9 mouse cellular contexts compared by ENCODE assay signal in the genomic region with DNA sequence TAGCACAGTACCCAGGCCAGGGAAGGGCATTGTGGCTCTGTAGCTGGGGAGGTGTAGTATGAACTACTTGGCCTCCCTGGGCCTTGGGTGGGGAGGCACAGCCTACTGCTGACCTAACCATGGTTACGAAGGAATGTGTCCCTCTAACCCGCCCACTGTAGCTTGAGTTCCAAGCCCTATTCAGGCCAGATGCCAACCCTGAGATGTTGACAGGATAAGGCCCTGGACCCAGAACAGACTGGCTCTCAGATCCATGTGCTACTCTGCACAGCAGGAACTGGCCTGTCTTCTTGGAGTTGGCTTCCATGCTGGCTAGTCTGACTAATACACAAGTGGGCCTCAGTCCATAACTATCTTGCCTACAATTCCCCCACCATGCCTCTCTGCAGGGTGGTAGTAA. TPM values are rescaled to one million over a fixed set of nuclear protein-coding genes. Genes with fewer than 3 reads are reported as not detected.
DNase-seq lines count a peak whose midpoint lies in the region; ATAC-seq lines count a peak whose summit lies in the region.
"Had no signal": no experiment of that assay in that cellular context is flagged by ENCODE, and none has a peak within 500 bp of the region (broad histone marks: within the 10 kb centered on the region; RNA-seq: fewer than 3 reads in every experiment).

No protein-coding gene starts in this region.

- 0 out of 2 replicates have a peak overlapping the region, but pooled peaks have one; percentile 33 for H3K9ac ChIP-seq in neural tube, embryonic 12.5 days

- H3K4me2 ChIP-seq in neural tube, embryonic 12.5 days (replicated peaks) = peak overlapping the region; percentile 92

- WGBS in neural tube, embryonic 12.5 days = 79% methylated on average over 2 of the region's 2 CpGs

- peaks cover 46% of the 10 kb centered on the region for H3K36me3 ChIP-seq in neural tube, embryonic 12.5 days

- H3K9me3 ChIP-seq in neural tube, embryonic 12.5 days = no peaks in the 10 kb centered on the region
- H3K9me3 ChIP-seq: megakaryocyte, embryonic 14.5 days had no signal

- H3K27ac ChIP-seq in neural tube, embryonic 12.5 days = peak overlapping the region; percentile 10; the same call in 1 of the 2 replicates

- no peak for ATAC-seq in neural tube, embryonic 12.5 days (ENCODE audit: low FRiP score, low read depth)
- no peak for ATAC-seq in megakaryocyte, adult 5-6 weeks (ENCODE audit: poor library complexity, severe bottlenecking)

- no peak overlapping the region for H3K4me3 ChIP-seq in neural tube, embryonic 12.5 days
- H3K4me3 ChIP-seq: megakaryocyte, embryonic 14.5 days had no signal

- peak; percentile 47 for DNase-seq in layer of hippocampus, adult 11-12 months (ENCODE audit: low spot score)
- DNase-seq in layer of hippocampus, adult 9-11 months = no peak
- DNase-seq in cerebellum, adult 8-10 months = peak; percentile 79
- DNase-seq in gastrocnemius, postnatal 14 days = peak; percentile 72
- DNase-seq in kidney, postnatal 10 days = peak; percentile 70
- DNase-seq in yolk sac, embryonic 10.5 days (ENCODE audit: low spot score) = no peak

- intact Hi-C loops in gastrocnemius, postnatal 14 days (cut with DNase I; ENCODE audit: low total_unique reads) = no loop called here

- no peaks in the 10 kb centered on the region for H3K27me3 ChIP-seq in neural tube, embryonic 12.5 days (replicated peaks)

- peaks cover 73% of the 10 kb centered on the region for H3K4me1 ChIP-seq in neural tube, embryonic 12.5 days

RNA-seq across cellular contexts. Expression of a gene that starts 30.0 kb away (rescaled TPM):
- total RNA-seq in gastrocnemius, postnatal 14 days (2021) = 10 to 100 TPM; 13.4 to 14.4 TPM
- polyA plus RNA-seq in neural tube, embryonic 12.5 days (2016; fragmentation: Nextera tagmentation; extraction: Ambion mirVana) = 20.5 and 24.8 TPM in 2 replicates
- total RNA-seq in megakaryocyte, adult 5-6 weeks (2015) = 10.3 and 11.8 TPM in 2 replicates
- 7.0 and 9.3 TPM in 2 replicates for total RNA-seq in megakaryocyte, adult 5-6 weeks (2017)

RNA-seq across cellular contexts. Expression of a gene that starts 30.5 kb away (rescaled TPM):
- 10 to 100 TPM; 40.7 to 43.1 TPM for total RNA-seq in gastrocnemius, postnatal 14 days (2021)
- 68.6 and 70.9 TPM in 2 replicates for polyA plus RNA-seq in neural tube, embryonic 12.5 days (2016; fragmentation: Nextera tagmentation; extraction: Ambion mirVana)
- 37.8 and 40.8 TPM in 2 replicates for total RNA-seq in megakaryocyte, adult 5-6 weeks (2015)
- 40.1 and 43.8 TPM in 2 replicates for total RNA-seq in megakaryocyte, adult 5-6 weeks (2017)

RNA-seq across cellular contexts. Expression of a gene that starts 48.2 kb away (rescaled TPM):
- 10 to 100 TPM; 12.5 to 19.8 TPM for total RNA-seq in gastrocnemius, postnatal 14 days (2021)
- polyA plus RNA-seq in neural tube, embryonic 12.5 days (2016; fragmentation: Nextera tagmentation; extraction: Ambion mirVana) = 114 and 118 TPM in 2 replicates
- total RNA-seq in megakaryocyte, adult 5-6 weeks (2015) = 0.38 and 0.68 TPM in 2 replicates
- 1.5 and 3.0 TPM in 2 replicates for total RNA-seq in megakaryocyte, adult 5-6 weeks (2017)

RNA-seq across cellular contexts. Expression of a gene that starts 48.3 kb away (rescaled TPM):
- 10 to 100 TPM; 12.1 to 22.7 TPM for total RNA-seq in gastrocnemius, postnatal 14 days (2021)
- polyA plus RNA-seq in neural tube, embryonic 12.5 days (2016; fragmentation: Nextera tagmentation; extraction: Ambion mirVana) = 59.1 and 60.0 TPM in 2 replicates
- total RNA-seq in megakaryocyte, adult 5-6 weeks (2015) = 27.2 and 27.4 TPM in 2 replicates
- 5.7 and 11.8 TPM in 2 replicates for total RNA-seq in megakaryocyte, adult 5-6 weeks (2017)

Comparison
In these comparisons a context has a peak if more than half of its experiments do, and no peak if none do; other contexts are left out.
1. DNase-seq: peak in layer of hippocampus, adult 11-12 months (single experiment), cerebellum, adult 8-10 months (single experiment), gastrocnemius, postnatal 14 days (single experiment) and kidney, postnatal 10 days (single experiment); none in layer of hippocampus, adult 9-11 months (single experiment) and yolk sac, embryonic 10.5 days (single experiment).